Mouse (Mus musculus): Measurements from ENCODE around the gene St6galnac3.

- no peak for TF ChIP-seq POLR2A (IDR thresholded peaks at IDR 0.05; ENCODE audit: borderline replicate concordance, control insufficient read depth, low read depth, low read length)
- TF ChIP-seq CTCF (IDR thresholded peaks at IDR 0.05; ENCODE audit: control insufficient read depth, insufficient read depth, low read length) = no peak
Measured at GRCm38 (mm10) chr3:153774568-153774967, 49.6 kb upstream of the St6galnac3 start.

Measured in bone marrow, adult 2 months (tissue).